Mouse (Mus musculus): ENCODE data around the gene Gm11011.

Gene Gm11011

GRCm38 (mm10) chr2:169589697-169590096, 2.2 kb upstream of the Gm11011 start:
- no peak for DNase-seq (ENCODE audit: low spot score in 2 of 2)

- DNase-seq (ENCODE audit: low spot score in 2 of 2) = no peak
Observed at GRCm38 (mm10) chr2:169586688-169587087, 857 bp downstream of the Gm11011 start.

DNA sequence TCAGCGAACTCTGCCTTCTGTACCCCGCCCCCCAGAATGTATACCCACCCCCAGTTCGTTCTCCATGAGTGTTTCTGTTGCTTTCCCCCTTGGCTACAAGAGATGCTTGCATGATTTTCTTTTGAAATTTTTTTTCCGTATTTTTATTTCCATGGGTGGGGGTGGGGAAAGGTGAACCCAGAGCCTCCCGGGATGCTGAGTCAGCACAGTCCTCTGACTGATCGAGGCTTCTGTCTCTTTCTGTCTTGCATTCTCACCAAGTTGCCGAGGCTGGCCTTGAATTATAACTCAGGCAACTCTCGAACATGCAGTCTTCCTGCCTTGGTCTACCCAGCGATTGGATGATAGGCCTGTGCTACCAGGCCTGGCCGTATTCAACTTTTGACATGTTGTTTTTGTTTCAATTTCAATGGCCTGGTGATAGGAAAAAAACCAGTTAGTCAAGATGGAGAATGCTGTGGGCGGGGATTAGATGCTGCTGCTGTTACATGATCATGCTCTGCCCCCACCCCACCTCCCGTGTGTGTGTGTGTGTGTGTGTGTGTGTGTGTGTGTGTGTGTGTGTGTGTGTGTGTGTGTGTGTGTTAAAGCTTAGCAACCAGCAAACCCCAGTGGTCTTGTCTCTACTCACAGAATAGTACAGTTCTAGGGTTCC, 1.8 kb downstream of the Gm11011 start:
- DNase-seq (ENCODE audit: low spot score in 2 of 2) = no peak

DNA sequence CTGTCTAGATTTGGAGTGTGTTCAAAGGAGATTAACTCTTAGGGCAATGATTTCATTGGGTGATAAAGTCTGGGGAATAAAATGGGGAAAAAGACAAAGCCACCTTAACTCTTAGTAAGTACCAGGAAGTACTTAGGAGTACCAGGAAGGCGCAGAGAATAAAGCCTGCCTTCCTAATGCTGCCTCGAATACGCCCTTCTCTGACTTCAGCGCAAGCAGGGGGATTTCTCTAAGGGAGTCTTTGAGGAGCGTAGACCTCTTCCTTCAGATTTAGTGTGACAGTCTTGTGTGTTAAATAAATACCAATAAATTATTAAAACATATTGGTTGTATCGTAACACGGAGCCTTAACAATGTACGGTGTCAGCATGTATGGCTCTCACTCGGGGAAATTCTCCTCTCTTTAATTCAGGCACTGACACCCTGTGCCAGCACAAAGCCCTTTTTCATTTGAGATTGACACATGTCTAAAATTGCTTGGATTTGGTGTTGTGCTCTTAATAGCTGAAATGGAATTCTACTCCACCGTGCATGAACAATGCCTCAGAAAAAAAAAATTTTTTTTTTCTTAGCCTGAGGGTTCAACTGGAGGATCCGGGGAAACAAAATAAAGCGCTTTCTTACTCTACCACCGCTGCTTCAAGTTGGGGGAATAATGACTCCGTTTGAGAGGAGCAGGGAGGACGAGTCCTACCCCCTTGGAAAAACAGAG, 2.6 kb downstream of the Gm11011 start:
- no peak for DNase-seq (ENCODE audit: low spot score in 2 of 2)

- DNase-seq (ENCODE audit: low spot score in 2 of 2) = no peak
Observed at GRCm38 (mm10) chr2:169583476-169583875, 4.1 kb downstream of the Gm11011 start.

DNA sequence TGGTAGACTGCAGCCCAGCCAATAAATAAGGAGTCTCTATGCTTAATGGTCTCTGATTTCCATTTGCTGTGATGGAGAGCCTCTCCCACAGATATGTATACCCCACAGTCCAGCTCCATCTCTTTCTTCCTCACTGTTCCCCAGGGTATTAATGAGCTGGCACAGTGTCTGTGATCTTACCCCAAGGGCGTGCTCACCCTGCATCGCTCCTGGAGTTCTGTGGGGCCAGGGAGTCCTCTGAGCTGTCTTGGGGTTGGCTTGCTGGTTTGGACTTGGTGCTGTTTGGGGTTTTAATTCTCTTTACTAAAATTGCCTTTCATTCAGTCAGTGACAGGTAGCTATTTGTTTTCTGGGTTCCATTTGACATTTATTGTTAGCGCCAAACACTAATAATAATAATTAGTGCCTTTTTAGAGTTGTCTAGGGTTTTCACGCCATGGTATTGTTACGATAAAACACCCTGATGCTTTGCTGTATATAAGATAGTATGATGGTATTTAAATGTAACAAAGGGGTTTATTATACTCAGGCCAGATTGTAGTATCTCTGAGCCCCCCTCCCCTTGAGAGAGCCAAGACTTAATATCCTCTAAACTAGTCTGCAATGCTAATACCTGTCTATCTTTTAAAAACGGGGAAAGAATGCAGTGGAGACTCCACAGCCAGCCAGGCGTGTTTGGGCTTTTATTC, 9.9 kb downstream of the Gm11011 start:
- DNase-seq (ENCODE audit: low spot score in 2 of 2) = no peak

GRCm38 (mm10) chr2:169570063-169570462, 17.5 kb downstream of the Gm11011 start:
- DNase-seq (ENCODE audit: low spot score in 2 of 2) = no peak

- DNase-seq (ENCODE audit: low spot score in 2 of 2) = no peak
Observed at GRCm38 (mm10) chr2:169566159-169566558, 21.4 kb downstream of the Gm11011 start.

DNA sequence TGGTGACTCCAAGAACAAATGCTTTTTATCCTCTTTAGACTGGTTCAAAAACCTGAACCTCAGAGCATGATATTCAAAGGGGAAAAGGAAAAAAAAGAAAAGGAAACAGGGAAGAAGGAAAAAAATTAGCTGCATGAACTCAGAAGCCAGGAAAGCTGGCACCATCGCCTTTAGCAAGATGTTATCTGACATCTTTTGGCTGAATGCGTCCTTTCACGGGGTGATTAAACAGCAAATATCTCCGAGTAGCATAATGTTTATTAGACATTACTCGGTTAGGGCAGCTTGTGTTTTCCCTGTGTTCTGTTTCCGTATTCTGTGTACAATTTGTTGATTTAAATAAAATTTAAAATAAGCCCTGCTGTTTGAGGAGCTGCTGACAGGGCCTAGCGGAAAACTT, 21.8 kb downstream of the Gm11011 start:
- DNase-seq (ENCODE audit: low spot score in 2 of 2) = no peak

DNA sequence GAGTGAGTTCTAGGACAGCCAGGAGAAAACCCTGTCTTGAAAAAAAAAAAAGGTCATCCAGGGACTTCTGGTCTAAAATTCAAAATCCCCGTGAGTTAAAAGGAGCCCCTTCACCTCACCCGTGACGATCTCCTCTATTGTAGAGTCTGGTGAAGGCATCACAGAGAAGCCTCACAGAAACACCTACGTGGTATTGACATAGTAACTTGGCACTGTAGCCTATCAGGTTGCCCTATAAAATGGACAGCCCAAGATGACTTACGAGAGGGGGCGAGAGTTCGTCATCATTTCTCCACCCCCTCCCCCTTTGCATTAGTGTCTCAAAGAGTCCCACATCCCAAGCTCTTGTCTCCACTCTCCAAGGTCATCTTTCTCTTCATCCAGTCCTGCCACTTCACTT, 41.9 kb downstream of the Gm11011 start:
- no peak for DNase-seq (ENCODE audit: low spot score in 2 of 2)

DNA sequence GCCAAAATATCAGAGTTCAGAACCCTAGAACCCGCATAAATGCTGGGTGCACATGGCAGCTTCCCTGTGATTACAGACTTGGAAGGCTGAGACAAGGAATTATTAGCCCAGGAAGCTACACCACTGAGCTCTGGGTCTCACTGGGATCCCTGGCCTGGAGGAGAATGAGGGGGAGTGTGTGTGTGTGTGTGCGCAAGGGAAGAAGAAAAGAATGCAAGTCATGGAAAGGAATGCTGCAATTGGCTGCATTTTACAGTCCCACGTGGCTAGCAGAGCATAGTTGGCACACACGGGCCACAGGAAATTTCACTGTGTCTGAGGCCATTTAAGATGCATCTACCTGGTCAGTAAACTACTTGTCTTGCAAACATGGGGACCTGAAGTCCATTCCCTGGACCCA, 48.6 kb downstream of the Gm11011 start:
- no peak for DNase-seq (ENCODE audit: low spot score in 2 of 2)

Data from spleen, postnatal 10 days (tissue).